Mouse (Mus musculus) thymus, adult 2 months (tissue): ENCODE data around the gene Borcs5.

Experiments
- CTCF ChIP-seq: fragments of 200-500 bp; IDR thresholded peaks from 2 replicates; pipeline ENCODE4 v1.5.1; 2012; ENCODE audit warnings: mild to moderate bottlenecking, control low read depth, low read length, moderate library complexity, borderline replicate concordance; ENCODE audit not compliant: control insufficient read depth, poor library complexity, insufficient read depth; ENCODE audit errors: extremely low read depth
- POLR2A ChIP-seq: fragments of 200-500 bp; IDR thresholded peaks from 2 replicates; pipeline ENCODE4 v1.6.1; 2012; ENCODE audit warnings: mild to moderate bottlenecking, low read length, control low read depth, moderate library complexity; ENCODE audit not compliant: control insufficient read depth, poor library complexity, insufficient read depth; ENCODE audit errors: extremely low read depth

DNA sequence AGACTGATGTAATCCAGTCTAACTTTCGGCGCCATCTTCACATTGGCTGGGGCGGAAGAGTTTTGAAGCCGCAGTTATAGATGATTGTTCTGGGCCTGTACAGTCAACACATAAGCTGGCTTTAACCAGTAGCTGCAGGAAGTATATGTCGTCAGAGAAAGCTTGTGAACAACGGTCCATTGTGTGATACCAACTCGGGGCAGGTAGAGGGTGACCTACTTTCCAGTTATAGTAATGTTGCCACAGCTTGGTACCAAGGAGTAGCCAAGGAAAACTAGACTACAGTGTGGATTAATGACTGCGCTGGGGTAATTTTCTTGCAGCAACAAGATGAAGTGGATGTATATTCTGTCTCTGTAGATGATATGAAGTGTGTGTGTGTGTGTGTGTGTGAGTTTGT lies 5.8 kb upstream of the Borcs5 start:
- no peak for TF ChIP-seq POLR2A
- no peak for TF ChIP-seq CTCF
